Mouse (Mus musculus): ENCODE measurements around the gene Gm4894. TPM values are rescaled to one million over a fixed set of nuclear protein-coding genes. Genes with fewer than 3 reads are reported as not detected.

Gm4894 gene
- total RNA-seq, 2 experiments from 2014 or later = not detected

Other genes with a start within 250 kb of the Gm4894 start
- 35.6 and 47.0 TPM in 2 replicates for gene Zw10, start 194.9 kb upstream of the Gm4894 start, total RNA-seq (2014; fragmentation: Nextera tagmentation)
- 37.4 and 38.4 TPM in 2 replicates for gene Zw10, start 194.9 kb upstream of the Gm4894 start, total RNA-seq (2017)
- gene Tmprss5, start 169.3 kb upstream of the Gm4894 start, total RNA-seq (2014; fragmentation: Nextera tagmentation) = not detected in 2 replicates
- not detected in 2 replicates for gene Tmprss5, start 169.3 kb upstream of the Gm4894 start, total RNA-seq (2017)
- gene Drd2, start 90.1 kb downstream of the Gm4894 start, total RNA-seq (2014; fragmentation: Nextera tagmentation) = not detected in 2 replicates
- gene Drd2, start 90.1 kb downstream of the Gm4894 start, total RNA-seq (2017) = not detected in 2 replicates
- not detected in 2 replicates for gene Ankk1, start 176.5 kb downstream of the Gm4894 start, total RNA-seq (2014; fragmentation: Nextera tagmentation)
- not detected in 2 replicates for gene Ankk1, start 176.5 kb downstream of the Gm4894 start, total RNA-seq (2017)
- gene Ttc12, start 235.7 kb downstream of the Gm4894 start, total RNA-seq (2014; fragmentation: Nextera tagmentation) = 0.52 and 1.4 TPM in 2 replicates
- gene Ttc12, start 235.7 kb downstream of the Gm4894 start, total RNA-seq (2017) = 0.42 and 0.85 TPM in 2 replicates

Measured in megakaryocyte-erythroid progenitor cell, adult 5-6 weeks (primary cell).